Mouse (Mus musculus) brain, embryonic 14.5 days (tissue): Measurements from ENCODE around the gene Cd44.

ENCODE experiments used
- CTCF ChIP-seq: fragments of 200-500 bp; IDR thresholded peaks from 2 replicates; pipeline ENCODE4 v1.5.1; 2012; ENCODE audit warnings: inconsistent platforms, mild to moderate bottlenecking, moderate library complexity, borderline replicate concordance; ENCODE audit not compliant: insufficient read depth, insufficient read length; ENCODE audit errors: extremely low read depth
- POLR2A ChIP-seq: fragments of 200-500 bp; IDR thresholded peaks from 2 replicates; pipeline ENCODE4 v1.6.1; 2012; ENCODE audit warnings: mild to moderate bottlenecking, inconsistent platforms, borderline replicate concordance; ENCODE audit not compliant: poor library complexity, insufficient read depth, insufficient read length, severe bottlenecking; ENCODE audit errors: extremely low read depth

GRCm38 (mm10) chr2:102947846-102948480, 46.5 kb upstream of the Cd44 start:
- TF ChIP-seq CTCF (no peak), POLR2A (no peak)
